Mouse (Mus musculus): Measurements from ENCODE around the gene Sipa1l3. TPM values are rescaled to one million over a fixed set of nuclear protein-coding genes. Genes with fewer than 3 reads are reported as not detected.

Sipa1l3 gene
- polyA plus RNA-seq, 1 experiment from 2014 or later = 4.5 TPM

DNA sequence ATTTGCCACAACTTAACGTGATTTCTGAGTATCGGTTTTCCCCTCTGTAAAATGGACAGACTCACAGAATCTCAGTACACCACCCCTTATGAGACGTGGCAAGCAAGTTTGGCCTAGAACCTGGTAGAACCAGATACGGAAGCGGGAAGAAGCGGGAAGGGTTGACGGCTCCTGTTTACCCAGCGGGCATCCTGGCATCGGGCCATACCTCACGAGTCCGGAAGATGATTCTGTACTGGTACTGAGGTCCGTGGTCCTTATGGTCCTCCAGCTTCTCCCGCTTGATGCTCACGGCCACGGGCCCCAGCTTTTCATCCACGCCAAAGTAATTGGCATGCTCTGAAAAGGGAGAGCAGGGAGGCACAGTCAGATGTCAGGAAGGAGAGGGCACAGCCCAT lies 121.5 kb downstream of the Sipa1l3 start:
- 94% methylated on average over 16 of the region's 16 CpGs for WGBS
- no peaks in the 10 kb centered on the region for H3K4me1 ChIP-seq (ENCODE audit: control insufficient read depth, insufficient read depth, low read length)
- ATAC-seq (replicated peaks; ENCODE audit: insufficient number of reproducible peaks, low FRiP score, low TSS enrichment, low read depth) = no peak

DNA sequence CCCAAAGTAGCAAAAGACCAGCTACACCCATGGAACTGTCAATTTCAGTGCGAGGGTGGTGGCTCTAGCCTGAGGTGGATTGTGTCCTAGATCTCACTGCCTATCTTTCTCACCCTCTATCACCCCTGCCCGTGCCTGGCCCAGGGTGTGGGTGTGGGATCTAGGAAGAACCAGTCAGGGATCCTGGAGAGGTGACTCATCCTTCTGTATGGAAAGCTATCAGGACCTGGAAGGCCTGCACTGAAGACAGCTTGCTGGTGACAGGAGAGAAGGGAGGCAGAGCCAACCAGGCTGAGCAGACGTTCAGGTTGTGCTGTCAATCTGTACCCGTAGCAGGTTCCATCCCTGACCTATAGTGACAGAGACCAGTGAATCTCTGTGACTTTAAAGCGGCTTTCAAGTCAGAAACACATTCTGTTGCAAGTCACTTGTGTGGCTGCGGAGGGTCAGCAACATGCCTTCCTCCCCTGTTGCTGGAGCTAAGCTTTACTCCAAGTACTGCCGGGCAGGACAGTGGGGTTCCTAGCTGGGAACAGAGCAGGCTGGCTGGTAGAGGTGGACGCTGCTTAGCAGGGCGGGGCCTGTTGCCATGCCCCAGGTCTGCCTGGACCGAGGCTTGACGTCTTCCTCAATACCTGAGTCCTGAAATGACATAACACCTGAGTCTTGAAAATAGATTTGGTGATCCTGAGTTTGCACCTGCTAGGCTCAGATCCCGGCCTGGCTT lies 122.1 kb downstream of the Sipa1l3 start:
- Histone ChIP-seq H3K36me3 (replicated peaks; ENCODE audit: control insufficient read depth, insufficient read depth, low read depth, low read length) (no peaks in the 10 kb centered on the region), H3K27ac (replicated peaks; ENCODE audit: low read depth, low read length) (no peak overlapping the region), H3K4me3 (ENCODE audit: low read depth, low read length) (no peak overlapping the region), H3K9me3 (replicated peaks; ENCODE audit: control insufficient read depth, low read length) (no peaks in the 10 kb centered on the region), H3K4me2 (ENCODE audit: low read depth, low read length) (no peak overlapping the region), H3K4me1 (ENCODE audit: control insufficient read depth, insufficient read depth, low read length) (no peaks in the 10 kb centered on the region), H3K27me3 (ENCODE audit: control insufficient read depth, insufficient read depth, low read length) (no peaks in the 10 kb centered on the region), H3K9ac (replicated peaks; ENCODE audit: low read length) (no peak overlapping the region)
- 90% methylated on average over 12 of the region's 12 CpGs for WGBS
- ATAC-seq (replicated peaks; ENCODE audit: insufficient number of reproducible peaks, low FRiP score, low TSS enrichment, low read depth) (no peak), DNase-seq (ENCODE audit: low spot score) (no peak)

More for the DNA sequence above, 121.5 kb downstream of the Sipa1l3 start:
- Histone ChIP-seq H3K4me2 (ENCODE audit: low read depth, low read length) (no peak overlapping the region), H3K36me3 (replicated peaks; ENCODE audit: control insufficient read depth, insufficient read depth, low read depth, low read length) (no peaks in the 10 kb centered on the region), H3K9ac (replicated peaks; ENCODE audit: low read length) (no peak overlapping the region), H3K27ac (replicated peaks; ENCODE audit: low read depth, low read length) (no peak overlapping the region), H3K4me3 (ENCODE audit: low read depth, low read length) (no peak overlapping the region), H3K27me3 (ENCODE audit: control insufficient read depth, insufficient read depth, low read length) (no peaks in the 10 kb centered on the region), H3K9me3 (replicated peaks; ENCODE audit: control insufficient read depth, low read length) (no peaks in the 10 kb centered on the region)
- DNase-seq (ENCODE audit: low spot score) = no peak

DNA sequence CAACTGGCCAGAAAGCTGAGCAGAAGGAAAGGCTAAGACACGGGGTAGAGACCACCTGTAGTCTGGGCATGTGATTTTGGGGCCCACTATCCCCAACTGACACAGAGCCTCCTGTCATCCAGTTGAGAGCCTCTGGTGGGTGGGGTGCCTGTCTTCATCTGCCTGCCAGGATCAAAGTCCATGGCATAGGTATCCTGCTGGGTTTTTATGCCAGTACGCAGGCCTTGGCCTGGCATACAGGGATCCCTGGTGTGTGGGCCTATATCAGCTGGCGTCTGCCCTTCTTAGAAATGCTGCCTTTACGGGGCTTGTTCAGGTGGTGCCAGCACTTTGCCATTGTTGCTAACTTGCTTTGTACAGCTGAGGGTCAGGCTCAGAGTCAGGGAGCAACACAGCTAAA lies 123.3 kb downstream of the Sipa1l3 start:
- Histone ChIP-seq H3K4me2 (ENCODE audit: low read depth, low read length) (no peak overlapping the region), H3K9ac (replicated peaks; ENCODE audit: low read length) (no peak overlapping the region), H3K9me3 (replicated peaks; ENCODE audit: control insufficient read depth, low read length) (no peaks in the 10 kb centered on the region), H3K36me3 (replicated peaks; ENCODE audit: control insufficient read depth, insufficient read depth, low read depth, low read length) (no peaks in the 10 kb centered on the region), H3K27ac (replicated peaks; ENCODE audit: low read depth, low read length) (no peak overlapping the region), H3K4me1 (ENCODE audit: control insufficient read depth, insufficient read depth, low read length) (no peaks in the 10 kb centered on the region), H3K4me3 (ENCODE audit: low read depth, low read length) (no peak overlapping the region), H3K27me3 (ENCODE audit: control insufficient read depth, insufficient read depth, low read length) (no peaks in the 10 kb centered on the region)
- WGBS = 91% methylated on average over 4 of the region's 4 CpGs
- DNase-seq (ENCODE audit: low spot score) (no peak), ATAC-seq (replicated peaks; ENCODE audit: insufficient number of reproducible peaks, low FRiP score, low TSS enrichment, low read depth) (no peak)

DNA sequence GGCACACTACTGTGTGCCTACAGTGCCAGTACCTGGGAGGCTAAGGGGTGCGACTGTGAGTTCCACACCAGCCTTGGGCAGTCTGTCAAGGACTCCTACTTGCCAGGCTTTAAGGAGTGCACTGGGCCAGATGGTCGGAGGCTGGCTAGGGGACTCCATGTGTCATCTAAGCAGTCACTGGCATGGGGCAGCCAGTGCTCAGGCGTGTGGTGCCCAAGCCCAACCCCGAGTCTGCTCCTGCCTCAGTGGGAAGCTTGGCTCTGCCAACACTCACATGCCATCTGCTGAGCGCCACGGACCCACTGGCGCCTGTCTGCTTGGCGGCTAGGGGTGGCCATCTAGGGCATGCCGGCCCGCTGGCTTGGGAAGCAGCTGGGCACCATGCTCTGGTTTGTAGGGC lies 125.1 kb downstream of the Sipa1l3 start:
- no peak for ATAC-seq (replicated peaks; ENCODE audit: insufficient number of reproducible peaks, low FRiP score, low TSS enrichment, low read depth)
- Histone ChIP-seq H3K9me3 (replicated peaks; ENCODE audit: control insufficient read depth, low read length) (no peaks in the 10 kb centered on the region), H3K36me3 (replicated peaks; ENCODE audit: control insufficient read depth, insufficient read depth, low read depth, low read length) (no peaks in the 10 kb centered on the region), H3K9ac (replicated peaks; ENCODE audit: low read length) (no peak overlapping the region), H3K27me3 (ENCODE audit: control insufficient read depth, insufficient read depth, low read length) (no peaks in the 10 kb centered on the region), H3K4me2 (ENCODE audit: low read depth, low read length) (no peak overlapping the region), H3K4me1 (ENCODE audit: control insufficient read depth, insufficient read depth, low read length) (no peaks in the 10 kb centered on the region), H3K27ac (replicated peaks; ENCODE audit: low read depth, low read length) (no peak overlapping the region), H3K4me3 (ENCODE audit: low read depth, low read length) (no peak overlapping the region)
- DNase-seq (ENCODE audit: low spot score) = no peak
- WGBS = 91% methylated on average over 10 of the region's 10 CpGs

DNA sequence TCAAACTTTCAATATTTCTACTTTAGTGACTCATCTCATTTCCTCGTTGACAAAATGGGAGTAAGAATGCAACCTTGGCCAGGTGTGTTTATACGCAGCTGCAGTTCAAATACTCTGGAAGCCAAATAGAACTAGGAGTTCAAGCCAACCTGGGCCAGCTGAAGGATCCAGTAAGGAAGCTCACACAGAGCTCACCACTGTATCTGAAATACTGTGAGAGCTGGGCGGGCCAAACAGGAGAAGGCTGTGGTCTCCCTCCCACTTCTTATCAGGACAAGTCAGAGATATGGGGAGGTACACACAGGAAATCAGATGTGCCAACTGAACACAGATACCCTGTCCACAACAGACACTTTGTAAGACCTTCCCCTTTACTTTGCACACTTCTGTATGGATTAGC lies 125.6 kb downstream of the Sipa1l3 start:
- no peak overlapping the region for H3K4me2 ChIP-seq (ENCODE audit: low read depth, low read length)
- ATAC-seq (replicated peaks; ENCODE audit: insufficient number of reproducible peaks, low FRiP score, low TSS enrichment, low read depth) (no peak), DNase-seq (ENCODE audit: low spot score) (no peak)
- H3K36me3 ChIP-seq (replicated peaks; ENCODE audit: control insufficient read depth, insufficient read depth, low read depth, low read length) = no peaks in the 10 kb centered on the region
- 90% methylated on average over 3 of the region's 3 CpGs for WGBS
- H3K9ac ChIP-seq (replicated peaks; ENCODE audit: low read length) = no peak overlapping the region
- no peak overlapping the region for H3K4me3 ChIP-seq (ENCODE audit: low read depth, low read length)
- no peak overlapping the region for H3K27ac ChIP-seq (replicated peaks; ENCODE audit: low read depth, low read length)
- H3K9me3 ChIP-seq (replicated peaks; ENCODE audit: control insufficient read depth, low read length) = no peaks in the 10 kb centered on the region
- no peaks in the 10 kb centered on the region for H3K27me3 ChIP-seq (ENCODE audit: control insufficient read depth, insufficient read depth, low read length)
- H3K4me1 ChIP-seq (ENCODE audit: control insufficient read depth, insufficient read depth, low read length) = no peaks in the 10 kb centered on the region

DNA sequence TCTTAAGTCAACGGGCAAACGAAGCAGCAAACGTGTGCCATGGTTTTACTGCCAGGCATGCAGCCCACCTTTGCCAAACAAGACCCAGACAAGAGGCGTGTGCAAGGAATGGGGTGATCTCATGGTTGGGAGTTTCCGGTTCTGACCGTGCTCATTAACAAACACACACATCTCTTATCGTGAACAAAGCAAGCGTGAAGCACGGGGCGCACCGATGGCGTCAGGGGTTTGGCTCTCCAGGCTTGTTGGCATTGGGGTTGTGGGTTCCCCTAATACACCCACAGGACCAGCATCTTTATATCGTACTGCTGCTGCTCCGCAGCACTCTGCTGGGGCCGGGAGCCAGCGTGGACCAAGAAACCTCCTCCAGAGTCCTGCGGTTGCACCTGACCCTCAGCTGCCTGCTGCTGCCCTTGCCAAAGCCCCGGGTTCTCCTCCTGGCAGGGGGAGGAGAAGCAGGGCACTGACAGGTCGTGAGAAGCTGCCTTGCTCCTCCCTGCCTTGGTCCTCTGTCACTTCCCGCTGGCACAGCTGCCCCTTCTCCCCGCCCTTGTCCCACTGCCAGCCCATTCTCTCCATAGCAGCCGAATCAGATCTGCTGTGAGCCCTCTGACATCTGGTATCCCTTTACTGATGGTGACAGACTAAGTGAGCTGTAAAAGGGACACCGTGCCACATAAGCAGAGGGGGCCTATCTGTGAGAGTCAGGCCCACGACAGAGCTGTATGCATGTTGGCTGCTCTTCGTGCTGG lies 126.5 kb downstream of the Sipa1l3 start:
- H3K9me3 ChIP-seq (replicated peaks; ENCODE audit: control insufficient read depth, low read length) = no peaks in the 10 kb centered on the region
- no peaks in the 10 kb centered on the region for H3K4me1 ChIP-seq (ENCODE audit: control insufficient read depth, insufficient read depth, low read length)
- DNase-seq (ENCODE audit: low spot score) (no peak), ATAC-seq (replicated peaks; ENCODE audit: insufficient number of reproducible peaks, low FRiP score, low TSS enrichment, low read depth) (no peak)
- no peak overlapping the region for H3K27ac ChIP-seq (replicated peaks; ENCODE audit: low read depth, low read length)
- no peak overlapping the region for H3K4me2 ChIP-seq (ENCODE audit: low read depth, low read length)
- no peak overlapping the region for H3K9ac ChIP-seq (replicated peaks; ENCODE audit: low read length)
- no peaks in the 10 kb centered on the region for H3K27me3 ChIP-seq (ENCODE audit: control insufficient read depth, insufficient read depth, low read length)
- H3K36me3 ChIP-seq (replicated peaks; ENCODE audit: control insufficient read depth, insufficient read depth, low read depth, low read length) = no peaks in the 10 kb centered on the region
- 83% methylated on average over 25 of the region's 25 CpGs for WGBS
- H3K4me3 ChIP-seq (ENCODE audit: low read depth, low read length) = no peak overlapping the region

DNA sequence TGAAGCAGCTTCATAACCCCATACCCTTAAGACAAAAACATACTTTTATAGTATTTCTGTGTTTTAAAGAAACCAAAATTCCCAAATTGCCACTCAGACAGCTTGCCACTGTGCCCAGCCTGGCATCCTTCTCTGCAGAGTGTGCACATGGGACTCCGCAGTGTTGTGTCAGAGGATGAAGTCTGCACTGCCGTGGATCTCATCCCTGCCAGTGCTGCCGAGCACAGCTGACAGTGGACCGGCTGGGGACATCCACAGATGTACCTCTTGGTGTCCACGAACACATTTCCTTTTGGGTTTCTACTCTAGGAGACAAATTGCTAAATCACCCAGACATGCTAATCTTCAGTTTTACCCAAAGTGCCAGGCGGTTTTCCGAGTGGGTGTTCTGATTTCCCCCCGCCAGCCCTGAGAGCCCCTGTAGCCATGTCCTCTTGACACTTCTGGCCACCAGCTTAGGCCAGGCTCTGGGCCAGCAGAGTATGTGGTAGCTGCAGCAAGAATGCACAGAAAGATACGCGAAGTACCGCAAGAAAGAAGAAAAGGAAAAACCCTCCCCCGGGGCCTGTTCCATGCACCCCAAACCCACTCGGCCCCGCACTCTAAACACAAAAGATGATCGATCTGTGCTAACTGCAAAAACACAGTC lies 127.2 kb downstream of the Sipa1l3 start:
- no peak overlapping the region for H3K4me3 ChIP-seq (ENCODE audit: low read depth, low read length)
- no peak overlapping the region for H3K27ac ChIP-seq (replicated peaks; ENCODE audit: low read depth, low read length)
- WGBS = 90% methylated on average over 15 of the region's 15 CpGs
- no peak overlapping the region for H3K4me2 ChIP-seq (ENCODE audit: low read depth, low read length)
- H3K9ac ChIP-seq (replicated peaks; ENCODE audit: low read length) = no peak overlapping the region
- H3K27me3 ChIP-seq (ENCODE audit: control insufficient read depth, insufficient read depth, low read length) = no peaks in the 10 kb centered on the region
- H3K4me1 ChIP-seq (ENCODE audit: control insufficient read depth, insufficient read depth, low read length) = no peaks in the 10 kb centered on the region
- H3K36me3 ChIP-seq (replicated peaks; ENCODE audit: control insufficient read depth, insufficient read depth, low read depth, low read length) = no peaks in the 10 kb centered on the region
- no peak for ATAC-seq (replicated peaks; ENCODE audit: insufficient number of reproducible peaks, low FRiP score, low TSS enrichment, low read depth)
- no peaks in the 10 kb centered on the region for H3K9me3 ChIP-seq (replicated peaks; ENCODE audit: control insufficient read depth, low read length)
- no peak for DNase-seq (ENCODE audit: low spot score)

DNA sequence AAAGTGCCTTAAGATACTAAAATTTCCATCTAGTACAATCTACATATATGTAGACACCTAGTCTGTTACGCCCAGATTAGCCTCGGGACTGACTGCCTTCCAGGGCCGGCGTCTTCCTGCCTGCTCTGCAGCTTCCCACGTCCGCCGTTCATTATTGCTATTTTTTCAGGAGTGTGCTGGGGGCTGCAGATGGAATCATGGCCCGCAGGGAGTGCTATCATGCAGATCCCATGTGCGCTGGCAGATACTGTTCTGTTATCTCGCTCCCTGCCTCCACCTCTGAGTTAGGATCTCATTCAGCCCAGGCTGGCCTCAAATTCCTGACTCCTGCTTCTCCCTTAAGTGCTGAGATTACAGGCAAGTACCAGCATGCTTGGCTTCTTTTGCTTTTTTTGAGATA lies 128.2 kb downstream of the Sipa1l3 start:
- H3K9me3 ChIP-seq (replicated peaks; ENCODE audit: control insufficient read depth, low read length) = no peaks in the 10 kb centered on the region
- WGBS = 90% methylated on average over 10 of the region's 10 CpGs
- no peaks in the 10 kb centered on the region for H3K27me3 ChIP-seq (ENCODE audit: control insufficient read depth, insufficient read depth, low read length)
- H3K4me3 ChIP-seq (ENCODE audit: low read depth, low read length) = no peak overlapping the region
- ATAC-seq (replicated peaks; ENCODE audit: insufficient number of reproducible peaks, low FRiP score, low TSS enrichment, low read depth) (no peak), DNase-seq (ENCODE audit: low spot score) (no peak)
- no peaks in the 10 kb centered on the region for H3K36me3 ChIP-seq (replicated peaks; ENCODE audit: control insufficient read depth, insufficient read depth, low read depth, low read length)
- H3K9ac ChIP-seq (replicated peaks; ENCODE audit: low read length) = no peak overlapping the region
- H3K4me2 ChIP-seq (ENCODE audit: low read depth, low read length) = no peak overlapping the region
- H3K4me1 ChIP-seq (ENCODE audit: control insufficient read depth, insufficient read depth, low read length) = no peaks in the 10 kb centered on the region
- no peak overlapping the region for H3K27ac ChIP-seq (replicated peaks; ENCODE audit: low read depth, low read length)
